Mouse (Mus musculus): Measurements from ENCODE around the gene Capns1. TPM values are rescaled to one million over a fixed set of nuclear protein-coding genes. Genes with fewer than 3 reads are reported as not detected.
"Not testable (repeated sequence)": the region's sequence is repeated elsewhere in the genome, so short reads cannot be mapped to it uniquely, and the experiment has no call there.

Capns1 gene
- polyA plus RNA-seq, 1 experiment: 819 TPM

- 78% methylated on average over 2 of the region's 2 CpGs for WGBS
- H3K27me3 ChIP-seq (ENCODE audit: control insufficient read depth, insufficient read depth, low read length): no peaks in the 10 kb centered on the region
- no peak overlapping the region for H3K27ac ChIP-seq (ENCODE audit: insufficient read depth, low read depth, low read length)
- peaks cover 5% of the 10 kb centered on the region for H3K4me1 ChIP-seq (ENCODE audit: control insufficient read depth, insufficient read depth, insufficient read length, low read length)
- TF ChIP-seq POLR2A (IDR thresholded peaks at IDR 0.05; ENCODE audit: low read depth, low read length) (no peak), CTCF (IDR thresholded peaks at IDR 0.05; ENCODE audit: extremely low read depth, insufficient read length, insufficient replicate concordance, low read depth, low read length) (no peak)
- no peaks in the 10 kb centered on the region for H3K36me3 ChIP-seq (ENCODE audit: control insufficient read depth, insufficient read depth, low read length)
- H3K4me3 ChIP-seq (ENCODE audit: low read depth, low read length): no peak overlapping the region
Observed at GRCm38 (mm10) chr7:30217277-30217676, 18.7 kb upstream of the Capns1 start.

- Histone ChIP-seq H3K4me3 (ENCODE audit: low read depth, low read length) (no peak overlapping the region), H3K4me1 (ENCODE audit: control insufficient read depth, insufficient read depth, insufficient read length, low read length) (peaks cover 5% of the 10 kb centered on the region), H3K27me3 (ENCODE audit: control insufficient read depth, insufficient read depth, low read length) (no peaks in the 10 kb centered on the region), H3K36me3 (ENCODE audit: control insufficient read depth, insufficient read depth, low read length) (no peaks in the 10 kb centered on the region), H3K27ac (ENCODE audit: insufficient read depth, low read depth, low read length) (no peak overlapping the region)
- WGBS: under 1% methylated on average over 16 of the region's 16 CpGs
- no peak; the same call in 1 of the 2 replicates for TF ChIP-seq POLR2A (IDR thresholded peaks at IDR 0.05; ENCODE audit: low read depth, low read length)
- TF ChIP-seq CTCF (IDR thresholded peaks at IDR 0.05; ENCODE audit: extremely low read depth, insufficient read length, insufficient replicate concordance, low read depth, low read length): peak; percentile 85
Observed at GRCm38 (mm10) chr7:30216723-30217151, 18.1 kb upstream of the Capns1 start.

GRCm38 (mm10) chr7:30215875-30216274 is 17.3 kb upstream of the Capns1 start:
- Histone ChIP-seq H3K27ac (ENCODE audit: insufficient read depth, low read depth, low read length) (no peak overlapping the region), H3K27me3 (ENCODE audit: control insufficient read depth, insufficient read depth, low read length) (no peaks in the 10 kb centered on the region; the same call in 1 of the 2 replicates), H3K4me1 (ENCODE audit: control insufficient read depth, insufficient read depth, insufficient read length, low read length) (peaks cover 5% of the 10 kb centered on the region), H3K36me3 (ENCODE audit: control insufficient read depth, insufficient read depth, low read length) (no peaks in the 10 kb centered on the region), H3K4me3 (ENCODE audit: low read depth, low read length) (no peak overlapping the region)
- TF ChIP-seq POLR2A (IDR thresholded peaks at IDR 0.05; ENCODE audit: low read depth, low read length) (no peak), CTCF (IDR thresholded peaks at IDR 0.05; ENCODE audit: extremely low read depth, insufficient read length, insufficient replicate concordance, low read depth, low read length) (no peak)
- WGBS: 86% methylated on average over 3 of the region's 3 CpGs

- TF ChIP-seq CTCF (IDR thresholded peaks at IDR 0.05; ENCODE audit: extremely low read depth, insufficient read length, insufficient replicate concordance, low read depth, low read length) (no peak), POLR2A (IDR thresholded peaks at IDR 0.05; ENCODE audit: low read depth, low read length) (no peak)
Observed at GRCm38 (mm10) chr7:30213881-30214280, 15.3 kb upstream of the Capns1 start.

GRCm38 (mm10) chr7:30211025-30211424 is 12.4 kb upstream of the Capns1 start:
- H3K27ac ChIP-seq (ENCODE audit: insufficient read depth, low read depth, low read length): no peak overlapping the region
- TF ChIP-seq POLR2A (IDR thresholded peaks at IDR 0.05; ENCODE audit: low read depth, low read length) (no peak), CTCF (IDR thresholded peaks at IDR 0.05; ENCODE audit: extremely low read depth, insufficient read length, insufficient replicate concordance, low read depth, low read length) (no peak)
- H3K27me3 ChIP-seq (ENCODE audit: control insufficient read depth, insufficient read depth, low read length): no peaks in the 10 kb centered on the region; the same call in 1 of the 2 replicates
- H3K4me3 ChIP-seq (ENCODE audit: low read depth, low read length): no peak overlapping the region
- no peaks in the 10 kb centered on the region for H3K4me1 ChIP-seq (ENCODE audit: control insufficient read depth, insufficient read depth, insufficient read length, low read length)
- 47% methylated on average over 4 of the region's 4 CpGs for WGBS
- H3K36me3 ChIP-seq (ENCODE audit: control insufficient read depth, insufficient read depth, low read length): no peaks in the 10 kb centered on the region

More at GRCm38 (mm10) chr7:30213881-30214280, 15.3 kb upstream of the Capns1 start:
- Histone ChIP-seq H3K4me3 (ENCODE audit: low read depth, low read length) (no peak overlapping the region), H3K27ac (ENCODE audit: insufficient read depth, low read depth, low read length) (no peak overlapping the region), H3K36me3 (ENCODE audit: control insufficient read depth, insufficient read depth, low read length) (no peaks in the 10 kb centered on the region), H3K4me1 (ENCODE audit: control insufficient read depth, insufficient read depth, insufficient read length, low read length) (peaks cover 3% of the 10 kb centered on the region; the same call in 1 of the 2 replicates), H3K27me3 (ENCODE audit: control insufficient read depth, insufficient read depth, low read length) (no peaks in the 10 kb centered on the region; the same call in 1 of the 2 replicates)
- WGBS: 44% methylated on average over 3 of the region's 3 CpGs

GRCm38 (mm10) chr7:30206364-30206763 is 7.8 kb upstream of the Capns1 start:
- not testable (repeated sequence) for H3K27ac ChIP-seq (ENCODE audit: insufficient read depth, low read depth, low read length); H3K4me3 ChIP-seq (ENCODE audit: low read depth, low read length); H3K36me3 ChIP-seq (ENCODE audit: control insufficient read depth, insufficient read depth, low read length); H3K27me3 ChIP-seq (ENCODE audit: control insufficient read depth, insufficient read depth, low read length); H3K4me1 ChIP-seq (ENCODE audit: control insufficient read depth, insufficient read depth, insufficient read length, low read length)
- 49% methylated on average over 5 of the region's 5 CpGs for WGBS

GRCm38 (mm10) chr7:30205383-30205782 is 6.8 kb upstream of the Capns1 start:
- Histone ChIP-seq H3K36me3 (ENCODE audit: control insufficient read depth, insufficient read depth, low read length) (no peaks in the 10 kb centered on the region), H3K4me3 (ENCODE audit: low read depth, low read length) (no peak overlapping the region), H3K27ac (ENCODE audit: insufficient read depth, low read depth, low read length) (no peak overlapping the region), H3K27me3 (ENCODE audit: control insufficient read depth, insufficient read depth, low read length) (no peaks in the 10 kb centered on the region), H3K4me1 (ENCODE audit: control insufficient read depth, insufficient read depth, insufficient read length, low read length) (no peaks in the 10 kb centered on the region)
- TF ChIP-seq POLR2A (IDR thresholded peaks at IDR 0.05; ENCODE audit: low read depth, low read length) (no peak), CTCF (IDR thresholded peaks at IDR 0.05; ENCODE audit: extremely low read depth, insufficient read length, insufficient replicate concordance, low read depth, low read length) (no peak)
- WGBS: 5% methylated on average over 2 of the region's 2 CpGs

GRCm38 (mm10) chr7:30204380-30204779 is 5.8 kb upstream of the Capns1 start:
- no peaks in the 10 kb centered on the region for H3K4me1 ChIP-seq (ENCODE audit: control insufficient read depth, insufficient read depth, insufficient read length, low read length)
- 17% methylated on average over 8 of the region's 8 CpGs for WGBS
- no peaks in the 10 kb centered on the region for H3K27me3 ChIP-seq (ENCODE audit: control insufficient read depth, insufficient read depth, low read length)
- H3K27ac ChIP-seq (ENCODE audit: insufficient read depth, low read depth, low read length): peak overlapping the region; percentile 52
- peak overlapping the region; percentile 54 for H3K4me3 ChIP-seq (ENCODE audit: low read depth, low read length)
- H3K36me3 ChIP-seq (ENCODE audit: control insufficient read depth, insufficient read depth, low read length): no peaks in the 10 kb centered on the region
- TF ChIP-seq CTCF (IDR thresholded peaks at IDR 0.05; ENCODE audit: extremely low read depth, insufficient read length, insufficient replicate concordance, low read depth, low read length): no peak
- no peak for TF ChIP-seq POLR2A (IDR thresholded peaks at IDR 0.05; ENCODE audit: low read depth, low read length)
